Mouse (Mus musculus): Measurements from ENCODE around the gene Baiap2. TPM values are rescaled to one million over a fixed set of nuclear protein-coding genes. Genes with fewer than 3 reads are reported as not detected.

Baiap2 gene
- 9.7 and 10.2 TPM in 2 replicates for polyA plus RNA-seq (2014; fragmentation: Nextera tagmentation; extraction: Ambion mirVana)

DNA sequence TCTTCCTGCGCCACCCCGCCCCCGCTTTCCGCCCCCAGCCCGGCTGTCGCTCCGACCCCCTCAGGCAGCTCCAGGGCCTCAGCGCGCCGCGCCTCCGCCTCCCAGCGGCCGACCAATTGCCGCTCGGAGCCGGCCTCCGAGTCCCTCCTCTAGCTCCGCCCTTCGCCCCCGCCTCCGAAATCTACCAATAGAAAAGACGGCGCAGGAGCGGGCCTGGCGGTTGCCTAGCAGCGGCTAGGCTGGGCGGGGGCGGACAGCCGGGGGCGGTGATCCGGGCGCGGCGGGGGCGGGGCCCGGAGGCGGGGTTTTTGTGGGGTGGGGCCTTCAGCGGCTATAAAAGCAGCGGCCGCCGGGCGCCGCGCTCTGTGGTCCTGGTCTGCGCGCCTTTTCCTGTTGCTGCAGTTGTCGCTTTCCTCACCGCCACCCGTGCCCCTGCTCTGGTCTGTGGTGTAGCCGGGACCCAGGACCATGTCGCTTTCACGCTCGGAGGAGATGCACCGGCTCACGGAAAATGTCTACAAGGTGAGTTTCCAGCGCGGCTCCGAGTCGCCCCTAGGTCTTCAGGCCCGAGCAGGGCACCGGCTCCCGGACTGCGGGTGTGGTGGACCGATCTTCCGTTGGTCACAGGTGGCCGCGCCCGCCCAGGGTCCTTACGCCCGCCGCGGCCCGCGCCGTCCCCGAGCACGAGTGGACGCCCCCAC is at the start of gene Baiap2:
Baiap2 (plus strand) TSS at position 37 of the 701 bp plus-strand sequence.
- peak within 1 kb of the TSS; percentile 70 for H3K9ac ChIP-seq (ENCODE audit: low read depth, low read length)
- H3K4me2 ChIP-seq: peak within 1 kb of the TSS; percentile 96
- peak within 1 kb of the TSS; percentile 74 for H3K27ac ChIP-seq (ENCODE audit: low read depth, low read length)
- no peaks in the 10 kb centered on the region for H3K9me3 ChIP-seq (ENCODE audit: control insufficient read depth, low read length)
- peaks cover 29% of the 10 kb centered on the region for H3K4me1 ChIP-seq (replicated peaks; ENCODE audit: control insufficient read depth, insufficient read depth, low read length)
- H3K36me3 ChIP-seq (ENCODE audit: control insufficient read depth, insufficient read depth, low read length): no peaks in the 10 kb centered on the region
- WGBS: under 1% methylated on average over 78 of the region's 79 CpGs
- peak within 1 kb of the TSS; percentile 79 for H3K4me3 ChIP-seq (ENCODE audit: low read depth, low read length)
- DNase-seq (ENCODE audit: low spot score) (peak; percentile 99), ATAC-seq (replicated peaks; ENCODE audit: low FRiP score) (peak; percentile 96)
- 0 out of 2 replicates have a peak, but pooled peaks cover 4% of the 10 kb centered on the region for H3K27me3 ChIP-seq (replicated peaks; ENCODE audit: control insufficient read depth, insufficient read depth, low read length)

- Histone ChIP-seq H3K4me2 (no peak overlapping the region), H3K9ac (ENCODE audit: low read depth, low read length) (no peak overlapping the region), H3K27ac (ENCODE audit: low read depth, low read length) (no peak overlapping the region), H3K27me3 (replicated peaks; ENCODE audit: control insufficient read depth, insufficient read depth, low read length) (no peaks in the 10 kb centered on the region), H3K36me3 (ENCODE audit: control insufficient read depth, insufficient read depth, low read length) (peaks cover 20% of the 10 kb centered on the region), H3K9me3 (ENCODE audit: control insufficient read depth, low read length) (no peaks in the 10 kb centered on the region), H3K4me1 (replicated peaks; ENCODE audit: control insufficient read depth, insufficient read depth, low read length) (no peaks in the 10 kb centered on the region), H3K4me3 (ENCODE audit: low read depth, low read length) (no peak overlapping the region)
- DNase-seq (ENCODE audit: low spot score) (no peak), ATAC-seq (replicated peaks; ENCODE audit: low FRiP score) (no peak)
- 74% methylated on average over 10 of the region's 10 CpGs for WGBS
These were observed 48.8 kb upstream of the Baiap2 start for GRCm38 (mm10) chr11:119893667-119894236.

DNA sequence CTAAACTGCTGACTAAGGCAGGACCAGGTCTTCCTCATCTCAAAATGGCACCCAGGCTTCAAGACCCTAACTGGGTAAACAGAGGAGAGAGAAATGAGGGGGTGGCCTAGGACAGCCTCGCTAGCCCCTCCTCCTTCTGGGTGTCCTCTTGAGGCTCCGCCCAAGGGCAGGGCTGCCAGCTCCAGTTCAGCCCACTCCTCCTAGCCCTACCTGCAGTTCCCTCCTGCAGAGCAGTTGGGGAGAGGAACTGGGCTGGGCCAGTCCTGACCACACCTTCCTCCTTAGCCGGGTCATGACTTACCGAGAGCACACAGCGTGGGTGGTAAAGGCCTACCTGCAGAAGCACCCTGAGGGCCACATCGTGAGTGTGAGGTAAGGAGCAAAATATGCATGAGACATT is 47.9 kb upstream of the Baiap2 start:
- no peak overlapping the region for H3K27ac ChIP-seq (ENCODE audit: low read depth, low read length)
- peaks cover 14% of the 10 kb centered on the region for H3K36me3 ChIP-seq (ENCODE audit: control insufficient read depth, insufficient read depth, low read length)
- H3K4me2 ChIP-seq: no peak overlapping the region
- H3K27me3 ChIP-seq (replicated peaks; ENCODE audit: control insufficient read depth, insufficient read depth, low read length): no peaks in the 10 kb centered on the region
- H3K9me3 ChIP-seq (ENCODE audit: control insufficient read depth, low read length): no peaks in the 10 kb centered on the region
- DNase-seq (ENCODE audit: low spot score) (no peak), ATAC-seq (replicated peaks; ENCODE audit: low FRiP score) (peak; percentile 49; the same call in 1 of the 2 replicates)
- WGBS: 52% methylated on average over 6 of the region's 6 CpGs
- H3K9ac ChIP-seq (ENCODE audit: low read depth, low read length): no peak overlapping the region
- H3K4me1 ChIP-seq (replicated peaks; ENCODE audit: control insufficient read depth, insufficient read depth, low read length): no peaks in the 10 kb centered on the region
- H3K4me3 ChIP-seq (ENCODE audit: low read depth, low read length): no peak overlapping the region

- WGBS: 89% methylated on average over 9 of the region's 9 CpGs
- Histone ChIP-seq H3K9ac (ENCODE audit: low read depth, low read length) (no peak overlapping the region), H3K27ac (ENCODE audit: low read depth, low read length) (no peak overlapping the region), H3K9me3 (ENCODE audit: control insufficient read depth, low read length) (no peaks in the 10 kb centered on the region), H3K4me3 (ENCODE audit: low read depth, low read length) (no peak overlapping the region), H3K4me2 (no peak overlapping the region), H3K36me3 (ENCODE audit: control insufficient read depth, insufficient read depth, low read length) (peaks cover 8% of the 10 kb centered on the region), H3K4me1 (replicated peaks; ENCODE audit: control insufficient read depth, insufficient read depth, low read length) (no peaks in the 10 kb centered on the region), H3K27me3 (replicated peaks; ENCODE audit: control insufficient read depth, insufficient read depth, low read length) (no peaks in the 10 kb centered on the region)
- DNase-seq (ENCODE audit: low spot score) (no peak), ATAC-seq (replicated peaks; ENCODE audit: low FRiP score) (no peak)
These were observed 45.5 kb upstream of the Baiap2 start for GRCm38 (mm10) chr11:119897041-119897440.

- no peaks in the 10 kb centered on the region for H3K4me1 ChIP-seq (replicated peaks; ENCODE audit: control insufficient read depth, insufficient read depth, low read length)
- H3K9ac ChIP-seq (ENCODE audit: low read depth, low read length): no peak overlapping the region
- WGBS: 88% methylated on average over 11 of the region's 11 CpGs
- peaks cover 8% of the 10 kb centered on the region for H3K36me3 ChIP-seq (ENCODE audit: control insufficient read depth, insufficient read depth, low read length)
- H3K27ac ChIP-seq (ENCODE audit: low read depth, low read length): no peak overlapping the region
- H3K9me3 ChIP-seq (ENCODE audit: control insufficient read depth, low read length): no peaks in the 10 kb centered on the region
- no peaks in the 10 kb centered on the region for H3K27me3 ChIP-seq (replicated peaks; ENCODE audit: control insufficient read depth, insufficient read depth, low read length)
- ATAC-seq (replicated peaks; ENCODE audit: low FRiP score) (no peak), DNase-seq (ENCODE audit: low spot score) (no peak)
- H3K4me2 ChIP-seq: no peak overlapping the region
- no peak overlapping the region for H3K4me3 ChIP-seq (ENCODE audit: low read depth, low read length)
These were observed 43.6 kb upstream of the Baiap2 start for GRCm38 (mm10) chr11:119898976-119899375.

- Histone ChIP-seq H3K4me1 (replicated peaks; ENCODE audit: control insufficient read depth, insufficient read depth, low read length) (no peaks in the 10 kb centered on the region), H3K9ac (ENCODE audit: low read depth, low read length) (no peak overlapping the region), H3K4me3 (ENCODE audit: low read depth, low read length) (no peak overlapping the region), H3K36me3 (ENCODE audit: control insufficient read depth, insufficient read depth, low read length) (peaks cover 2% of the 10 kb centered on the region; the same call in 1 of the 2 replicates), H3K27me3 (replicated peaks; ENCODE audit: control insufficient read depth, insufficient read depth, low read length) (no peaks in the 10 kb centered on the region), H3K4me2 (no peak overlapping the region), H3K27ac (ENCODE audit: low read depth, low read length) (no peak overlapping the region), H3K9me3 (ENCODE audit: control insufficient read depth, low read length) (no peaks in the 10 kb centered on the region)
- DNase-seq (ENCODE audit: low spot score) (no peak), ATAC-seq (replicated peaks; ENCODE audit: low FRiP score) (no peak)
- WGBS: 68% methylated on average over 4 of the region's 4 CpGs
These were observed 41.4 kb upstream of the Baiap2 start for GRCm38 (mm10) chr11:119901174-119901573.

DNA sequence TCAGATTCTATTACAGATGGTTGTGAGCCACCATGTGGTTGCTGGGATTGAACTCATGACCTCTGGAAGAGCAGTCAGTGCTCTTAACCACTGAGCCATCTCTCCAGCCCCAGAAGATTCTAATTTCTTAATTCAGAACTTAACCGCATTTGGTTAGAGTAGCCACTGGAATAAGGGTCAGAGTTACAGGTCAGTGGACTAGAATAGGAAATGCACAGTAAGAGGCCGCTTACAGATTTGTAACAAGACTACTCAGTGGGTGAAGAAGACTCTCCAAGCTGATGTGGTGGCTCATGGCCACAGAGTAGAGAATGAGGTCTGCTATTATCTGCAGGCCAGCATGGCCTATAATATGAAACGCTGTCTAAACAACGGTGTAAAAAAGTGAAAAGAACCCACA is 39.7 kb upstream of the Baiap2 start:
- H3K27ac ChIP-seq (ENCODE audit: low read depth, low read length): no peak overlapping the region
- H3K4me2 ChIP-seq: no peak overlapping the region
- H3K9ac ChIP-seq (ENCODE audit: low read depth, low read length): no peak overlapping the region
- no peaks in the 10 kb centered on the region for H3K27me3 ChIP-seq (replicated peaks; ENCODE audit: control insufficient read depth, insufficient read depth, low read length)
- WGBS: 85% methylated on average over 4 of the region's 4 CpGs
- H3K36me3 ChIP-seq (ENCODE audit: control insufficient read depth, insufficient read depth, low read length): 0 out of 2 replicates have a peak, but pooled peaks cover 1% of the 10 kb centered on the region
- H3K9me3 ChIP-seq (ENCODE audit: control insufficient read depth, low read length): no peaks in the 10 kb centered on the region
- DNase-seq (ENCODE audit: low spot score) (no peak), ATAC-seq (replicated peaks; ENCODE audit: low FRiP score) (no peak)
- no peak overlapping the region for H3K4me3 ChIP-seq (ENCODE audit: low read depth, low read length)
- H3K4me1 ChIP-seq (replicated peaks; ENCODE audit: control insufficient read depth, insufficient read depth, low read length): no peaks in the 10 kb centered on the region

- H3K27me3 ChIP-seq (replicated peaks; ENCODE audit: control insufficient read depth, insufficient read depth, low read length): no peaks in the 10 kb centered on the region
- WGBS: 32% methylated on average over 5 of the region's 5 CpGs
- H3K36me3 ChIP-seq (ENCODE audit: control insufficient read depth, insufficient read depth, low read length): no peaks in the 10 kb centered on the region
- DNase-seq (ENCODE audit: low spot score): peak; percentile 53
- H3K4me1 ChIP-seq (replicated peaks; ENCODE audit: control insufficient read depth, insufficient read depth, low read length): peaks cover 5% of the 10 kb centered on the region
- H3K9ac ChIP-seq (ENCODE audit: low read depth, low read length): no peak overlapping the region
- no peak overlapping the region for H3K4me3 ChIP-seq (ENCODE audit: low read depth, low read length)
- H3K4me2 ChIP-seq: no peak overlapping the region
- H3K27ac ChIP-seq (ENCODE audit: low read depth, low read length): no peak overlapping the region
- H3K9me3 ChIP-seq (ENCODE audit: control insufficient read depth, low read length): no peaks in the 10 kb centered on the region
- ATAC-seq (replicated peaks; ENCODE audit: low FRiP score): peak; percentile 40; the same call in 1 of the 2 replicates
These were observed 37.8 kb upstream of the Baiap2 start for GRCm38 (mm10) chr11:119904621-119905286.
